Mouse (Mus musculus) hindbrain, embryonic 16.5 days (tissue): ENCODE data around the gene Aifm2. TPM values are rescaled to one million over a fixed set of nuclear protein-coding genes. Genes with fewer than 3 reads are reported as not detected.

Source experiments
- ATAC-seq: fragments of 200-750 bp; cut with Nextera tagmentation; 2 replicates; pipeline ENCODE4 v1.8.0; 2017; ENCODE audit warnings: moderate TSS enrichment, moderate library complexity
- H3K27ac ChIP-seq: fragments of 300-500 bp; sonication (generic); 2 replicates; pipeline ENCODE4 v1.5.1; 2014; ENCODE audit warnings: low read depth, mild to moderate bottlenecking, control low read depth, low read length, moderate library complexity
- H3K27me3 ChIP-seq: fragments of 300-500 bp; sonication (generic); replicated peaks from 2 replicates; pipeline ENCODE4 v1.6.1; 2014; ENCODE audit warnings: low read length; ENCODE audit not compliant: control insufficient read depth, insufficient read depth
- H3K36me3 ChIP-seq: fragments of 300-500 bp; sonication (generic); 2 replicates; pipeline ENCODE4 v1.6.1; 2014; ENCODE audit warnings: mild to moderate bottlenecking, low read length, moderate library complexity, mixed read lengths; ENCODE audit not compliant: control insufficient read depth, insufficient read depth
- H3K4me1 ChIP-seq: fragments of 300-500 bp; sonication (generic); 2 replicates; pipeline ENCODE4 v1.6.1; 2014; ENCODE audit warnings: low read depth, low read length; ENCODE audit not compliant: control insufficient read depth, insufficient read depth
- H3K4me2 ChIP-seq: fragments of 300-500 bp; sonication (generic); 2 replicates; pipeline ENCODE4 v1.6.1; 2014; ENCODE audit warnings: mild to moderate bottlenecking, low read length, control low read depth, moderate library complexity
- H3K4me3 ChIP-seq: fragments of 300-500 bp; sonication (generic); 2 replicates; pipeline ENCODE4 v1.5.1; 2014; ENCODE audit warnings: mild to moderate bottlenecking, low read length, control low read depth, moderate library complexity
- H3K9ac ChIP-seq: fragments of 300-500 bp; sonication (generic); 2 replicates; pipeline ENCODE4 v1.6.1; 2014; ENCODE audit warnings: low read depth, mild to moderate bottlenecking, control low read depth, low read length, moderate library complexity
- H3K9me3 ChIP-seq: fragments of 300-500 bp; sonication (generic); 2 replicates; pipeline ENCODE4 v1.6.1; 2014; ENCODE audit warnings: mild to moderate bottlenecking, low read length, moderate library complexity; ENCODE audit not compliant: control insufficient read depth
- WGBS: fragments of 180-500 bp; shearing (Covaris S2); extraction: QIAGEN DNeasy Blood & Tissue Kit; methylation state at CpG from one replicate; pipeline ENCODE4 v1.1.7; 2014; 5-methylcytosine and 5-hydroxymethylcytosine counted together
- polyA plus RNA-seq: library from polyadenylated mRNA; unstranded; fragments of >200 nt; fragmentation: Nextera tagmentation; extraction: Ambion mirVana; gene quantifications from 2 replicates; pipeline ENCODE4 v1.2.1, GENCODE M21; 2015

The Aifm2 gene
- polyA plus RNA-seq, 1 experiment from 2014 or later = 19.2 TPM

DNA sequence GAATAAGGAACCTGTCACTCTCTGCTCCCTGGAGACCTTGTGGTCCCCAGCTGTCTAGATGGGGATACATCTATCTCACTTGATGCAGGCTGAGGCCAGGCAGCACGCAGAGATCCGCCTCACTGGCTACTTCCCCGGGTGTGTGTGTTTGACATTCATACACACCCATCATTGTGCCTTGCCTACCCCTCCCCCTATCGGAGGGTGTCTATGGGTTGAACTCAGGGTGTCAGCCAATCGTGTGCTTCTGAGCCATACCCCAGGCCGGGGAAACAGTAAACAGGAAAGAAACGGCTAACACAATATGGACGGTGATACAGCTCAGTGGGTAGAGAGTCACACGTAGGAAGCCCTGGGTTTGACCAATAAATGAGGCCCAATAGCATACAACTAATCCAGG lies 35.0 kb downstream of the Aifm2 start:
- Histone ChIP-seq H3K4me1 (no peaks in the 10 kb centered on the region), H3K9ac (no peak overlapping the region), H3K9me3 (peaks cover 4% of the 10 kb centered on the region; the same call in 1 of the 2 replicates), H3K27ac (no peak overlapping the region), H3K4me2 (no peak overlapping the region), H3K27me3 (no peaks in the 10 kb centered on the region), H3K36me3 (peaks cover 60% of the 10 kb centered on the region), H3K4me3 (no peak overlapping the region)
- ATAC-seq = no peak
- WGBS = 83% methylated on average over 9 of the region's 9 CpGs

DNA sequence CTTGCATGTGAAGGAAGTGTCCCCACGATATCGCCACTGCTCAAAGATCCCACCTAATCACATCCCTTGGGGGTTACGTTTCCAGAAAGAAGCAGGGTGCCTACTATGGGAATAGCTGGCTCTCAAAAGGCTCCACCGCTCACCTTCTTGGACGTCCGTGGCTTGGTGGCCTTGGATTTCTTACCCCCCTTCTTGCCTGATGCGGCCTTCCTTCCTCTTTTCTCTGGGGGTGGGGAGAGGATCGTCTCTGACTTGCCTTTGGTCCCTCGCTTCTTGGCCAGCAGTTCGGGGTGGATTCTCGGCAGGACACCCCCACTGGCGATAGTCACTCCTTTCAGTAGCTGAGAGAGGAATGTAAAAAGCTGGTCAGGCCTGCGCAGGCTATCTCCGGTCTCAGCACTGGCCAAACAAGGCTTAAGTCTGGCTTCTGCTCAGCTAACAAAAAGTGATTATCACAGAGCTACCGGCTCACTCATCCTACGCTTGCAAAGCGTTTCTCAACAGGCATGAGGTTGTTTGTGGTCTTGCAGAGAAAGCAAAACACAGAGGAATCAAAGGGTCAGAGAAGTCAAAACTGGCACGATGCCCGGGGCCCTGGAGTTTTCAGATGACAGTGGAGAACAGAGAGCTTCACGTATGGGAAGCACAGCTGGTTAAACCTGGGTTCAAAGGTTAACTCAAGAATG lies 36.6 kb downstream of the Aifm2 start:
- no peak for ATAC-seq
- no peaks in the 10 kb centered on the region for H3K4me1 ChIP-seq

DNA sequence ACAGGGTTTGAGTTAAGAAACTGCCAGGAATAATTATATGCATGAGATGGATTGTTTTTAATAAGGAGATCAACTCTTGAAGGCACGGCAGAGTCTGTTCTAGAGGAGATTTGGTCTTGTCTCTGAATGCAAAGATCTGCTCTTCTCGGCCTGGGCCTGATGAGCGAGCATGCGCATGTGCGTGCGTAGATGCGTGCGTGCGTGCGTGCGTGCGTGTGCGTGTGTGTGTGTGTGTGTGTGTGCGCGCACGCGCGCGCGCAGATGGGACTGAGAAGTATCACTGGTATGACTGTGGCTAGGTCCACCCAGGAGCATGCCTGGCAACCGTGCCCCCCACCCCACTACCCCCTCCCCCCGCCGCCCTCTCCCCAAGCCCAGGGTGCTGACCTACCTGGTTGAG lies 38.0 kb downstream of the Aifm2 start:
- Histone ChIP-seq H3K27ac (no peak overlapping the region), H3K9ac (no peak overlapping the region), H3K9me3 (no peaks in the 10 kb centered on the region), H3K27me3 (no peaks in the 10 kb centered on the region), H3K4me2 (no peak overlapping the region), H3K36me3 (peaks cover 51% of the 10 kb centered on the region), H3K4me1 (no peaks in the 10 kb centered on the region), H3K4me3 (no peak overlapping the region)
- no peak for ATAC-seq
- WGBS = 94% methylated on average over 23 of the region's 23 CpGs

More for the DNA sequence above, 36.6 kb downstream of the Aifm2 start:
- no peak overlapping the region for H3K27ac ChIP-seq
- H3K9me3 ChIP-seq = no peaks in the 10 kb centered on the region
- no peak overlapping the region for H3K4me3 ChIP-seq
- H3K9ac ChIP-seq = no peak overlapping the region
- WGBS = 78% methylated on average over 20 of the region's 20 CpGs
- H3K36me3 ChIP-seq = peaks cover 54% of the 10 kb centered on the region
- no peak overlapping the region for H3K4me2 ChIP-seq
- H3K27me3 ChIP-seq = no peaks in the 10 kb centered on the region

GRCm38 (mm10) chr10:61757022-61757421 lies 42.0 kb downstream of the Aifm2 start:
- 89% methylated on average over 14 of the region's 14 CpGs for WGBS
- H3K27me3 ChIP-seq = no peaks in the 10 kb centered on the region

GRCm38 (mm10) chr10:61758904-61759303 lies 43.8 kb downstream of the Aifm2 start:
- H3K4me1 ChIP-seq = no peaks in the 10 kb centered on the region; the same call in 1 of the 2 replicates
- no peak overlapping the region for H3K4me3 ChIP-seq
- H3K27me3 ChIP-seq = no peaks in the 10 kb centered on the region
- H3K4me2 ChIP-seq = no peak overlapping the region
- H3K27ac ChIP-seq = no peak overlapping the region
- 97% methylated on average over 2 of the region's 2 CpGs for WGBS
- peaks cover 23% of the 10 kb centered on the region for H3K36me3 ChIP-seq
- no peak for ATAC-seq
- H3K9me3 ChIP-seq = no peaks in the 10 kb centered on the region
- H3K9ac ChIP-seq = no peak overlapping the region

More at GRCm38 (mm10) chr10:61757022-61757421, 42.0 kb downstream of the Aifm2 start:
- H3K4me1 ChIP-seq = no peaks in the 10 kb centered on the region; the same call in 1 of the 2 replicates
- H3K4me3 ChIP-seq = no peak overlapping the region
- no peak overlapping the region for H3K4me2 ChIP-seq
- peaks cover 32% of the 10 kb centered on the region for H3K36me3 ChIP-seq
- H3K9me3 ChIP-seq = no peaks in the 10 kb centered on the region
- H3K27ac ChIP-seq = no peak overlapping the region
- ATAC-seq = no peak
- no peak overlapping the region for H3K9ac ChIP-seq

- no peak overlapping the region for H3K9ac ChIP-seq
- H3K36me3 ChIP-seq = peaks cover 22% of the 10 kb centered on the region
- H3K27ac ChIP-seq = no peak overlapping the region
- no peaks in the 10 kb centered on the region for H3K9me3 ChIP-seq
- no peak overlapping the region for H3K4me2 ChIP-seq
- ATAC-seq = no peak
- no peaks in the 10 kb centered on the region for H3K27me3 ChIP-seq
- no peak overlapping the region for H3K4me3 ChIP-seq
- H3K4me1 ChIP-seq = peaks cover 2% of the 10 kb centered on the region; the same call in 1 of the 2 replicates
- WGBS = 63% methylated on average over 6 of the region's 6 CpGs
These were observed 44.8 kb downstream of the Aifm2 start for GRCm38 (mm10) chr10:61759869-61760268.

- no peak overlapping the region for H3K27ac ChIP-seq
- 57% methylated on average over 8 of the region's 8 CpGs for WGBS
These were observed 49.6 kb downstream of the Aifm2 start for GRCm38 (mm10) chr10:61764689-61765088.

DNA sequence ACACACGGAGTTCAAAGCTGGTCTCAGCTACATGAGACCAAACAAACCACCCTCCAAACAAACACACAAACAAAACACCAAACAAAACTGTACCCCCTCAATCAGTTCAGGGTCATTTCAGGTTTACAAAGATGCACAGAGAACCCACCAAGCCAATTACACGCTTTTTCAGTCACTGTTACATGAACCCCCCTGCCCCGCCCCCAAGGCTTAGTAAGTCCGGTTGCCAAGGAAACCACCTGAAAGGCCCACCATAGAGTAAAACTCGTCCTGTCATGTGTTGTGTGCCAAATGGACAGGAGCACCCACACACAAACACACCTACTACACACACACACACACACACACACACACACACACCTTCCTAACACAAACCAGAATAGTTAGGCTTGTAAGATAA lies 50.5 kb downstream of the Aifm2 start:
- WGBS = 24% methylated on average over 5 of the region's 5 CpGs
- no peak for ATAC-seq

More at GRCm38 (mm10) chr10:61764689-61765088, 49.6 kb downstream of the Aifm2 start:
- H3K27me3 ChIP-seq = no peaks in the 10 kb centered on the region
- H3K4me1 ChIP-seq = peaks cover 14% of the 10 kb centered on the region
- ATAC-seq = no peak
- no peak overlapping the region for H3K4me2 ChIP-seq
- H3K4me3 ChIP-seq = no peak overlapping the region
- H3K9ac ChIP-seq = no peak overlapping the region
- H3K9me3 ChIP-seq = no peaks in the 10 kb centered on the region
- no peaks in the 10 kb centered on the region for H3K36me3 ChIP-seq

DNA sequence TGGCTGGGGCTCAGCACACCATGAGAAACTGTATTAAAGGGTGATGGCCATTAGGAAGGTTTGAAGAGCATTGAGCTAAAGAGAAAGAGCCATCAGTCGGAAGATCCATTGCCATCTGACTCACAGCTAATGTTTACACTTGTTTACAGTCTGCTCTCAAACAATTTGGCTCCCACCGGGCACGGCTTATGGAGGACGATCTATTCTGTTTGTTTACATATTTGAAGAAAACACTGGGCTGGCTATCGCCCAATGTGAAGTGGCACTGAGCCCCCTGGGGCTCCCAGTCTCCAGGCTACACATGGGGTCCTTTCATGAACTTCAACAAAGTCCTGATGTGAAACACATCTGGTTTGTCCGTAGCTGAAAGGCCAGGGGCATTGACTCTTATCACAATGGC lies 51.7 kb downstream of the Aifm2 start:
- H3K9me3 ChIP-seq = no peaks in the 10 kb centered on the region
- H3K4me1 ChIP-seq = peaks cover 14% of the 10 kb centered on the region
- H3K4me2 ChIP-seq = no peak overlapping the region
- H3K4me3 ChIP-seq = no peak overlapping the region
- H3K9ac ChIP-seq = no peak overlapping the region
- H3K27me3 ChIP-seq = no peaks in the 10 kb centered on the region
- H3K36me3 ChIP-seq = no peaks in the 10 kb centered on the region
- WGBS = 49% methylated on average over 6 of the region's 6 CpGs
- no peak overlapping the region for H3K27ac ChIP-seq
- ATAC-seq = no peak

More for the DNA sequence above, 50.5 kb downstream of the Aifm2 start:
- H3K4me3 ChIP-seq = no peak overlapping the region
- no peak overlapping the region for H3K27ac ChIP-seq
- H3K4me1 ChIP-seq = peaks cover 14% of the 10 kb centered on the region
- H3K36me3 ChIP-seq = no peaks in the 10 kb centered on the region
- no peak overlapping the region for H3K4me2 ChIP-seq
- H3K9me3 ChIP-seq = no peaks in the 10 kb centered on the region
- H3K27me3 ChIP-seq = no peaks in the 10 kb centered on the region
- H3K9ac ChIP-seq = no peak overlapping the region
